Mouse (Mus musculus) midbrain, embryonic 16.5 days (tissue): ENCODE results near the gene Phf5a. TPM values are rescaled to one million over a fixed set of nuclear protein-coding genes. Genes with fewer than 3 reads are reported as not detected.

Experiments used
- ATAC-seq: fragments of 200-750 bp; cut with Nextera tagmentation; 2 replicates; pipeline ENCODE4 v1.8.0; 2017; ENCODE audit warnings: moderate TSS enrichment
- H3K27ac ChIP-seq: fragments of 300-500 bp; sonication (generic); 2 replicates; pipeline ENCODE4 v1.5.1; 2014; ENCODE audit warnings: mild to moderate bottlenecking, low read length, mixed read lengths
- H3K27me3 ChIP-seq: fragments of 300-500 bp; sonication (generic); 2 replicates; pipeline ENCODE4 v1.6.1; 2014; ENCODE audit warnings: low read depth, low read length, mixed read lengths; ENCODE audit not compliant: control insufficient read depth, insufficient read depth
- H3K36me3 ChIP-seq: fragments of 300-500 bp; sonication (generic); 2 replicates; pipeline ENCODE4 v1.6.1; 2014; ENCODE audit warnings: mild to moderate bottlenecking, low read length, moderate library complexity, mixed read lengths; ENCODE audit not compliant: control insufficient read depth, insufficient read depth
- H3K4me1 ChIP-seq: fragments of 300-500 bp; sonication (generic); 2 replicates; pipeline ENCODE4 v1.6.1; 2014; ENCODE audit warnings: mild to moderate bottlenecking, low read length, mixed read lengths; ENCODE audit not compliant: control insufficient read depth, insufficient read depth
- H3K4me2 ChIP-seq: fragments of 300-500 bp; sonication (generic); 2 replicates; pipeline ENCODE4 v1.6.1; 2014; ENCODE audit warnings: mild to moderate bottlenecking, low read length, mixed read lengths
- H3K4me3 ChIP-seq: fragments of 300-500 bp; sonication (generic); 2 replicates; pipeline ENCODE4 v1.5.1; 2014; ENCODE audit warnings: low read depth, mild to moderate bottlenecking, low read length, moderate library complexity, mixed read lengths
- H3K9ac ChIP-seq: fragments of 300-500 bp; sonication (generic); 2 replicates; pipeline ENCODE4 v1.6.1; 2014; ENCODE audit warnings: low read depth, low read length, mixed read lengths
- H3K9me3 ChIP-seq: fragments of 300-500 bp; sonication (generic); replicated peaks from 2 replicates; pipeline ENCODE4 v1.6.1; 2014; ENCODE audit warnings: mild to moderate bottlenecking, low read length, mixed read lengths; ENCODE audit not compliant: control insufficient read depth, poor library complexity, severe bottlenecking
- WGBS: fragments of 180-500 bp; shearing (Covaris S2); extraction: QIAGEN DNeasy Blood & Tissue Kit; methylation state at CpG from one replicate; pipeline ENCODE4 v1.1.7; 2014; 5-methylcytosine and 5-hydroxymethylcytosine counted together
- polyA plus RNA-seq: library from polyadenylated mRNA; unstranded; fragments of >200 nt; fragmentation: Nextera tagmentation; extraction: Ambion mirVana; gene quantifications from 2 replicates; pipeline ENCODE4 v1.2.1, GENCODE M21; 2015

Gene Phf5a
- polyA plus RNA-seq, 1 experiment from 2014 or later: 117 TPM

DNA sequence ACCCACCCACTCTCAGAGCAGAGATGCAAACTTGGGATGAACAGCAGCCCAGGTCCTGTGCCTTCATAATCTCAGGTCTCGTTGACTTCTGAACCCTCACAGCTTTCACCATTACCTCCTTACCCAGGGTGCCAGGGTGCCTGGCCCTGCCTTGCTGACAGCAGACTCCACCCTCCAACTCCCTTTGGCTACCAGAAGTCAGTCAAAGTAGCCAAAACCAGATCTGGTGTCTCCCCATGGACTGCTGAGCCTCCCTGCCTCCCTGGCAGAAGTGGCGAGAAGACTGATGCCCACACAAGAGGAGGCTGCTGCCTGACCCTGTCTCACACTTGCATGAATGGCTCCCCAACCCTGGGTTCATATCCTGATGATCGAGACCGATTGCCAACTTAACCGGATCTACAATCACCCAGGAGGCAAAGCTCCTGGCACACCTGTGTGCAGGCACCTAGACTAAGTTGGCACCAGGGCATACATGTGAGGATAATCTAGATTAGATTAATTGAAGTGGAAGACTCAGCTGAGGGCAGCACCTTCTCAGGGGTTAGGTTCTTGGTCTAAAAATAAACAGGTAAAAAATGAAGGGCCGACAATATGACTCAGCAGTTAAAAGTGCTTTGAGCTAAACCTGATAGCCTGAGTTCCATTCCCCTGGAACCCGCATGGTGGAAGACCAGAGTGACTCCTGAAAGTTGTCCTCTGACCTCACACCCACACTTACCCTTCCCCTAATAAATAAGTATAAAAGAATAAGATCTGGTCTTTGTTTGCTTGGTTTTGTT, 43.1 kb downstream of the Phf5a start:
- no peak overlapping the region for H3K4me2 ChIP-seq
- no peak overlapping the region for H3K27ac ChIP-seq
- H3K4me1 ChIP-seq: peaks cover 3% of the 10 kb centered on the region; the same call in 1 of the 2 replicates
- no peaks in the 10 kb centered on the region for H3K9me3 ChIP-seq
- no peak overlapping the region for H3K4me3 ChIP-seq
- ATAC-seq: no peak
- H3K9ac ChIP-seq: no peak overlapping the region
- no peaks in the 10 kb centered on the region for H3K27me3 ChIP-seq
- peaks cover 18% of the 10 kb centered on the region for H3K36me3 ChIP-seq
- WGBS: 90% methylated on average over 7 of the region's 7 CpGs

GRCm38 (mm10) chr15:81824832-81825231, 46.9 kb downstream of the Phf5a start:
- Histone ChIP-seq H3K27ac (no peak overlapping the region), H3K4me3 (no peak overlapping the region), H3K4me2 (no peak overlapping the region), H3K4me1 (no peaks in the 10 kb centered on the region), H3K36me3 (peaks cover 33% of the 10 kb centered on the region), H3K9ac (no peak overlapping the region), H3K27me3 (no peaks in the 10 kb centered on the region), H3K9me3 (no peaks in the 10 kb centered on the region)
- WGBS: 83% methylated on average over 3 of the region's 3 CpGs
- ATAC-seq: no peak

- peaks cover 37% of the 10 kb centered on the region for H3K36me3 ChIP-seq
- WGBS: 89% methylated on average over 3 of the region's 3 CpGs
- no peak overlapping the region for H3K27ac ChIP-seq
- no peak overlapping the region for H3K9ac ChIP-seq
- no peaks in the 10 kb centered on the region for H3K4me1 ChIP-seq
- H3K27me3 ChIP-seq: no peaks in the 10 kb centered on the region
- H3K4me2 ChIP-seq: no peak overlapping the region
- no peaks in the 10 kb centered on the region for H3K9me3 ChIP-seq
- ATAC-seq: no peak
- no peak overlapping the region for H3K4me3 ChIP-seq
Measured at GRCm38 (mm10) chr15:81822631-81823030, 49.1 kb downstream of the Phf5a start.

GRCm38 (mm10) chr15:81818404-81818803, 53.3 kb downstream of the Phf5a start:
- Histone ChIP-seq H3K4me1 (peaks cover 4% of the 10 kb centered on the region), H3K4me2 (no peak overlapping the region), H3K27ac (no peak overlapping the region), H3K27me3 (no peaks in the 10 kb centered on the region), H3K9ac (no peak overlapping the region), H3K4me3 (no peak overlapping the region), H3K9me3 (no peaks in the 10 kb centered on the region), H3K36me3 (peaks cover 36% of the 10 kb centered on the region)
- WGBS: 90% methylated on average over 3 of the region's 3 CpGs
- ATAC-seq: no peak

GRCm38 (mm10) chr15:81814716-81815370, 56.9 kb downstream of the Phf5a start:
- no peaks in the 10 kb centered on the region for H3K9me3 ChIP-seq
- no peak for ATAC-seq
- no peak overlapping the region for H3K9ac ChIP-seq
- WGBS: 91% methylated on average over 12 of the region's 12 CpGs
- peaks cover 25% of the 10 kb centered on the region for H3K4me1 ChIP-seq
- H3K27ac ChIP-seq: no peak overlapping the region
- H3K27me3 ChIP-seq: no peaks in the 10 kb centered on the region
- H3K4me3 ChIP-seq: no peak overlapping the region
- peaks cover 24% of the 10 kb centered on the region for H3K36me3 ChIP-seq
- no peak overlapping the region for H3K4me2 ChIP-seq

Other genes with a start within 250 kb of the Phf5a start
- gene L3mbtl2, start 208.0 kb downstream of the Phf5a start, polyA plus RNA-seq: 31.9 and 32.8 TPM in 2 replicates
- gene Chadl, start 174.6 kb downstream of the Phf5a start, polyA plus RNA-seq: 41.4 and 42.5 TPM in 2 replicates
- gene Zc3h7b, start 126.9 kb downstream of the Phf5a start, polyA plus RNA-seq: 53.1 and 54.2 TPM in 2 replicates
- gene Rangap1, start 126.4 kb downstream of the Phf5a start, polyA plus RNA-seq: 157 and 161 TPM in 2 replicates
- 22.7 and 22.8 TPM in 2 replicates for gene Tef, start 69.5 kb downstream of the Phf5a start, polyA plus RNA-seq
- 15.6 and 17.1 TPM in 2 replicates for gene Tob2, start 13.1 kb downstream of the Phf5a start, polyA plus RNA-seq
- 252 and 272 TPM in 2 replicates for gene Aco2, start 398 bp upstream of the Phf5a start, polyA plus RNA-seq
- 74.3 and 77.2 TPM in 2 replicates for gene Polr3h, start 54.3 kb upstream of the Phf5a start, polyA plus RNA-seq
- gene Csdc2, start 64.8 kb upstream of the Phf5a start, polyA plus RNA-seq: 241 and 293 TPM in 2 replicates
- 81.4 and 107 TPM in 2 replicates for gene Pmm1, start 89.0 kb upstream of the Phf5a start, polyA plus RNA-seq
- not detected in 2 replicates for gene 1700029P11Rik, start 108.6 kb upstream of the Phf5a start, polyA plus RNA-seq
- gene Xrcc6, start 115.9 kb upstream of the Phf5a start, polyA plus RNA-seq: 36.5 and 37.3 TPM in 2 replicates
- gene Desi1, start 162.0 kb upstream of the Phf5a start, polyA plus RNA-seq: 46.4 and 47.2 TPM in 2 replicates
- 217 and 249 TPM in 2 replicates for gene Snu13, start 175.7 kb upstream of the Phf5a start, polyA plus RNA-seq
- not detected in 2 replicates for gene 4930407I10Rik, start 187.2 kb upstream of the Phf5a start, polyA plus RNA-seq
- 0.05 TPM in 1 of 2 replicates, not detected in the other for gene Mei1, start 198.1 kb upstream of the Phf5a start, polyA plus RNA-seq